Mouse (Mus musculus): ENCODE data around the gene Setd1b. TPM values are rescaled to one million over a fixed set of nuclear protein-coding genes. Genes with fewer than 3 reads are reported as not detected.

Setd1b gene
- polyA plus RNA-seq, 1 experiment from 2014 or later, result 10.9 TPM

Other genes with a start within 250 kb of the Setd1b start
- gene Kdm2b, start 152.4 kb upstream of the Setd1b start, polyA plus RNA-seq (2016; fragmentation: Nextera tagmentation; extraction: Ambion mirVana), result 85.5 and 87.7 TPM in 2 replicates
- gene Orai1, start 127.1 kb upstream of the Setd1b start, polyA plus RNA-seq (2016; fragmentation: Nextera tagmentation; extraction: Ambion mirVana), result 14.3 and 14.6 TPM in 2 replicates
- gene Morn3, start 95.2 kb upstream of the Setd1b start, polyA plus RNA-seq (2016; fragmentation: Nextera tagmentation; extraction: Ambion mirVana), result not detected in 2 replicates
- 14.1 and 15.9 TPM in 2 replicates for gene Tmem120b, start 73.8 kb upstream of the Setd1b start, polyA plus RNA-seq (2016; fragmentation: Nextera tagmentation; extraction: Ambion mirVana)
- 2.9 and 3.0 TPM in 2 replicates for gene Rhof, start 9.5 kb upstream of the Setd1b start, polyA plus RNA-seq (2016; fragmentation: Nextera tagmentation; extraction: Ambion mirVana)
- gene Psmd9, start 27.2 kb downstream of the Setd1b start, polyA plus RNA-seq (2016; fragmentation: Nextera tagmentation; extraction: Ambion mirVana), result 89.3 and 91.0 TPM in 2 replicates
- not detected in 2 replicates for gene Hpd, start 40.5 kb downstream of the Setd1b start, polyA plus RNA-seq (2016; fragmentation: Nextera tagmentation; extraction: Ambion mirVana)
- gene Wdr66, start 109.9 kb downstream of the Setd1b start, polyA plus RNA-seq (2016; fragmentation: Nextera tagmentation; extraction: Ambion mirVana), result 0.44 TPM in 2 replicates
- gene Bcl7a, start 201.6 kb downstream of the Setd1b start, polyA plus RNA-seq (2016; fragmentation: Nextera tagmentation; extraction: Ambion mirVana), result 43.4 and 45.7 TPM in 2 replicates

All from limb, embryonic 12.5 days (tissue).